Mouse (Mus musculus) CD4-positive naive resting alpha-beta T cell, adult 76 days (primary cell): Measurements from ENCODE around the gene Ppp2ca. TPM values are rescaled to one million over a fixed set of nuclear protein-coding genes. Genes with fewer than 3 reads are reported as not detected.

Source experiments
- total RNA-seq: library from RNA; stranded (reverse); gene quantifications from one replicate; pipeline ENCODE4 v1.2.4, GENCODE M21; 2023

Gene Ppp2ca
- 142 TPM for total RNA-seq

GRCm38 (mm10) chr11:52098398-52098946 lies at the start of gene Ppp2ca:
Ppp2ca (plus strand) TSS chr11:52098681.

GRCm38 (mm10) chr11:52145428-52145827 lies 46.9 kb downstream of the Ppp2ca start, which contains the start of gene Olfr1373:
Olfr1373 (minus strand) TSS chr11:52145528.

Other genes with a start within 250 kb of the Ppp2ca start
- 56.7 TPM for gene Jade2, start 241.0 kb upstream of the Ppp2ca start, total RNA-seq
- gene Cdkn2aipnl, start 131.0 kb upstream of the Ppp2ca start, total RNA-seq, result 40.1 TPM
- 289 TPM for gene Ube2b, start 97.9 kb upstream of the Ppp2ca start, total RNA-seq
- 4.2 TPM for gene Cdkl3, start 94.5 kb upstream of the Ppp2ca start, total RNA-seq
- gene Olfr1373, start 46.8 kb downstream of the Ppp2ca start, total RNA-seq, result not detected
- gene Olfr1371, start 115.3 kb downstream of the Ppp2ca start, total RNA-seq, result 1.5 TPM
- gene Skp1a, start 133.3 kb downstream of the Ppp2ca start, total RNA-seq, result 157 TPM
- 1,194 TPM for gene Tcf7, start 184.3 kb downstream of the Ppp2ca start, total RNA-seq